Mouse (Mus musculus): Measurements from ENCODE around the gene Slc35a5.

Slc35a5 gene

GRCm38 (mm10) chr16:45158522-45159388 lies at the start of gene Slc35a5, which contains the start of gene Atg3:
Slc35a5 (minus strand) TSS chr16:45158706.
Atg3 (plus strand) TSS chr16:45158785.
- DNase-seq, result peak; percentile 100

- DNase-seq, result no peak
These were observed 46.6 kb upstream of the Slc35a5 start for GRCm38 (mm10) chr16:45204859-45205670.

- DNase-seq, result no peak
These were observed 45.9 kb upstream of the Slc35a5 start for GRCm38 (mm10) chr16:45204438-45204837.

DNA sequence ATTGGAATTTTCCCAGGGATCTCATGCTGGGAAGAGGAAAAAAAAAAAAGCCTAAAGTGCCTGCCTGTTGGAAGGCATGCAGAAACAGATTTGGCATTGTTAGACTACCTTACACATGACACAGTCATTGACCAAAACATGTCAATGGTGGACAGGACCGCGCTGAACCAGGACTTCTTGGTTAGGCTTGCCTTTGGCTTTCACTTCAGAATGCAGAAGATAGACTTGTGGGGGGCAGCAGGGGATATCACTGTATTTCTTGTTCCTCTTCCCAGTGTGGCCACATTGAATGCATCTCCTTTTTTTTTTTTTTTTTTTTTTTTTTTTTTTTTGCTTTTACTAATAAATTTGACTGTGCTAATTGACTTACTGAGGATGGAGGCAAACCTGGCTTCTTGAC lies 42.9 kb upstream of the Slc35a5 start:
- no peak for DNase-seq

DNA sequence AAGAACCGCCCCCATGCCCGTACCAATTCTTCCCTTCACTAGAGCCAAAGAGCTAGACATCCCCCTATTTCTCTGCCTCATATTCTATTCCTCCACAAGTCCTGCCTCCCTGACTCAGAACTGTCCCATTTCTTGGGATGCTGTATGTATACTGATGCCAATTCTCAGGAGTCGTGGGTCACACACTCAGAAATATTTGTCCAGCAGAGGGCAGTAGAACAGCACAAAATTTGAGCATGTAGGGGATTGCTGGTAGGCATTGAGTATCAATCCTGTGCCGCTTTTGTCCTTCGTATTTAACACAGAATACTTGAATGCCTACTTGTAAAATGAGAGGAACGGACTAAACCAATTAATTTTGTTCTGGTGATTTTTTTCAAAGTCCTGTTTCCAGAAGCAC lies 38.3 kb upstream of the Slc35a5 start:
- DNase-seq, result peak; percentile 89

DNA sequence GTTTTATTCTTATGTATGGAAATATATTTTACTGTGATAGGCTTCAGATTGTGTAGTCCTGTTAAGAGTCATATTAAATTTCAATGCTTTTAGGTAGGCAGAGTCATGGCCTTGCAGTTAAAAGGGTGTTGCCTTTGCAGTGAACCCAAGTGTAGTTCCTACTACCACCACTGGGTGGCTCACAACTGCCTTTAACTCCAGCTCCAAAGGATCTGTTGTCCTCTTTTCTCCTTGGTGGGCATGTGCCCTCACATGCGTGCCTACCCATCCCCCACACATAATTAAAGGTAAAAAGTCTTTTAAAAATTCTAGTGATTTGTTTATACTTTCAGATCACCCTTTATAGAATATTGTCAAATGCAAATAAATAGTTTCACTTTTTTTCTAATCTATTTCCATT lies 34.1 kb upstream of the Slc35a5 start:
- peak; percentile 82 for DNase-seq

GRCm38 (mm10) chr16:45181824-45182223 lies 23.3 kb upstream of the Slc35a5 start:
- no peak for DNase-seq

DNA sequence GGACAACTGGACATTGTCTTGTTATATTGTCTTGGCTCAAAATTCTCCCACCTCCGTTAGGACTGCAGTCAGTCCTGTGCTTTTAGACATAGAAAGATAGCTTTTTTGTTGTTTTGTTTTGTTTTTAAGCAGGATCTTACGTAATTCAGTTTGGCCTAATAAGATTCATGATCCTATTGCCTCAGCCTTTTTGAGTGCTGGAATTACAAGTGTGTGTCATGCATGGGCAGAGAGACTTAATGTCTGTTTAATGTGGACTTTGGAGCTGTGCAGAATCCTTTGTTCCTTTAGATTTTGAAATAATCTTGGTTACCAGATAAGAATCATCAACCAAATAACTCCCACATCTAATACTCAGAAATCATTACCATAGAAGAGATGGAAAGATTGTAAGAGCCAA lies 20.0 kb upstream of the Slc35a5 start:
- no peak for DNase-seq

DNA sequence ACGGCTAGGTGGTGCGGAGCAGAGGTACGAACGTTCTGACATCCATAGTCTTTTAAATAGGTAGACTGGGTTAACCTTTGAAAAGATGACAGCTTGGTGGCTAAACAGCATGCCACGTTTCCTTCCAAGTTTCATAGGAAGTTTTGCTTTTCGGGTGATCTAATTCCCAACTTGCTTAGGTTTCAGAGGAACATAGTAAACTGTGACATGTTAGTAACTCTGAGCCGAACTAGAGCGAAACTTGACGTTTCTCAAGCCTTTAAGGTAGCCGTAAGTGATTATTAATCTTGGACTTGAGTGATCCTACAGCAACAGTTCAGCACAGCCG lies 847 bp upstream of the Slc35a5 start:
- no peak for DNase-seq

GRCm38 (mm10) chr16:45158136-45158521 lies 377 bp downstream of the Slc35a5 start:
- DNase-seq, result peak; percentile 86

DNA sequence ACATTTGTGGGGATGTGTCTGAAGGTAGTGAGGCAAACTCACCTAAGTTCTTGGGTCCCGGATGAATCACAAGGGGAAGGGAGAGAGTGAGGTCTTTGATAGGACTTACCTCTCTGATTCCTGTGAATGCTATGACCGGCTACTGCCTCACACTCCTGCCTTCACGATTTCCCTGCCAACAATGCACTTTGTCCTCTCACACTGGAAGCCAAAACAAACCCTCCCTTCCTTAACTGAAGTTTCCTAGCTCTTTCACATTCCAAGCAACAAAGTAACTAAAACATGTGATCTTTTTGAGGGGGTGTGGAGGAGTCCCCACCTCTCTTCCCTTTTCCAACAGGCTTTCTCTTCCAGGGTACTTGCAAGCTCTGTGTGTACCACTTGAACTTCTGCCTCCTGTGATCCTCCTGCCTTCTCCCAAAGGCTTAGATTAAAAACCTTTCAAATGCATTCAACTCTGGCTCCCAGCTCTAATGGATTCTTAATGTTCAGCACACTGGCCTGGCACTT lies 3.7 kb downstream of the Slc35a5 start:
- DNase-seq, result no peak

- DNase-seq, result no peak
These were observed 9.9 kb downstream of the Slc35a5 start for GRCm38 (mm10) chr16:45148488-45149082.

DNA sequence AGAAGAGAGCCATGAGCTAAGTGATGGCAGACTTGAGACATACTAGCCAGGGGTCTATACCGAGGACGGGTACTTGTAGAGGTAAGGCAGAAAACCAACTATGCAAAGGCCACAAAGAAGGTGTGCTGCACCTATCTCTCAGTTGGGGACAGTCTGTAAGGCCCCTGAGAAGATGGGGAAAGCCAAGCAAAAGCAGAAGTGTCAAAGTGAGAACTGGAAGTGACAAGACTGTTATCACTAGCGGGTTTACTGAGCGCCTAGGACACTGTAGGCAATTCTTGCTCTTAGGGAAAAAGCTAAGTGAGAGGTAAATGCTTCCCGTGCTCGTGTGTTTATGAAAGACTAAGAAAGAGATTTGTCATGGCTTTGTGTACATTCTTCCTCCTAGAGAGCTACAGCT lies 13.4 kb downstream of the Slc35a5 start:
- no peak for DNase-seq

- no peak for DNase-seq
These were observed 15.9 kb downstream of the Slc35a5 start for GRCm38 (mm10) chr16:45142565-45142964.

DNA sequence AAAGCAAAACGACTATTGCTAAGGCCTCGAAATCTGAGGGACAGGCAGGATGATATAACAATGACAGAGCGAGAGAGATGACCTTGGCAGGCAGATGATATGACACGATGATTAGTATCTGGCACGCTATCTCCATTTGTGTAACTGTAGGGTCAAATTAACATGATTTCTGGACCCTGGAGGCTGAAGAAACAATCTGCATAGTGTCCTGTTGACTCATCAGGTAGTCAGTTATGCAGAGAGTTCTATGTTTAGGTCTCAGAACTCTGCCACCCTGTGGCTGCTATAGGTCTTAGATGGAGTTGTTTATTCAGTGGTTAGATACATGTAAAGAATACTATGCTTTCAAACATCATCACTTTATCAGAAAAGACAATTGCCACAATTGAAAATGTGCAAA lies 16.8 kb downstream of the Slc35a5 start:
- no peak for DNase-seq

GRCm38 (mm10) chr16:45127936-45128710 lies 30.4 kb downstream of the Slc35a5 start:
- no peak for DNase-seq

DNA sequence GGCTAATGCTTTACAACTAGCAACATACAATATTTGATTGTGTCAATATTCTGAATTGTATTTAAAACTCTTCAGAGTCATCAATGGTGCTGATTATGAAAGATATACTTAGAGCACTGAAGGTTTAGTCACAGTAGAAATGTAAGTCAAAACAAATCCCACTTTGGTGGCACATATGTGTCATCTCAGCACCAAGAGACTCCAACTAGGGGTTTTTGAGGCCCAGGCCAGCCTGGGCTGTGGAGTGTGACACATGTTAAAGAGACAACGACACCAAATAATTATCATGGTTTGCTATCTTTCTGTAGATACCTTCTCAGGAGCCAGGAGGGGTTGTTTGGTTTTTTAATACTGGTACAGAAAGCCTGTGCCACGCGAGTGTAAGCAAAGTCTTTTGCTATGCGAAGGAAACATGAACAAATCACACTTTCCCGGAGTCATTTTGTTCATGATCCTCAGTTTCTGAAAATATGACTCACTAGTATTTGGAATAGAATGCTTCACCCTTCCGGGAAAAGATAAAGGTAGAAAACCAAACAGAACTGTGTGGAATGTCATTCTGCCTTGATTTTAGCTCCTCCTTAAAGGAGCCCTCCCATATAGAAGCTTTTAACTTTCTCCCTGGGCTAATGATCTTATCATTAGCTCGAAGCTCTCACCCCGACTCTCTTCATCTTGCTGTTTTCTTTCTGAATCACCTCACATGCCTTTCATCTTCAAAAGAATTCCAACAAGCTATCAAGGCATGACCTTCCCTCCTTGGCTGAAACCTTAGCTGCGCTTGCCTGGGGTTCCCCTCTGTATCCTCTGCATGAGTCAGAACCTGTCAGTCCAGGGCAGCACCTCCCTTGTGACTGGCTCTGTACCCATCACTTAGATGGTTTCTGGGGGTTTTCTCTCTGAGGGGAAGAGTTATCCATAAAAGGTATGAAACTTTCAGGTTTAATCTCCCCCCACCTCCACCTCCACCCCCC lies 34.0 kb downstream of the Slc35a5 start:
- no peak for DNase-seq

- DNase-seq, result no peak
These were observed 35.9 kb downstream of the Slc35a5 start for GRCm38 (mm10) chr16:45122571-45122970.

DNA sequence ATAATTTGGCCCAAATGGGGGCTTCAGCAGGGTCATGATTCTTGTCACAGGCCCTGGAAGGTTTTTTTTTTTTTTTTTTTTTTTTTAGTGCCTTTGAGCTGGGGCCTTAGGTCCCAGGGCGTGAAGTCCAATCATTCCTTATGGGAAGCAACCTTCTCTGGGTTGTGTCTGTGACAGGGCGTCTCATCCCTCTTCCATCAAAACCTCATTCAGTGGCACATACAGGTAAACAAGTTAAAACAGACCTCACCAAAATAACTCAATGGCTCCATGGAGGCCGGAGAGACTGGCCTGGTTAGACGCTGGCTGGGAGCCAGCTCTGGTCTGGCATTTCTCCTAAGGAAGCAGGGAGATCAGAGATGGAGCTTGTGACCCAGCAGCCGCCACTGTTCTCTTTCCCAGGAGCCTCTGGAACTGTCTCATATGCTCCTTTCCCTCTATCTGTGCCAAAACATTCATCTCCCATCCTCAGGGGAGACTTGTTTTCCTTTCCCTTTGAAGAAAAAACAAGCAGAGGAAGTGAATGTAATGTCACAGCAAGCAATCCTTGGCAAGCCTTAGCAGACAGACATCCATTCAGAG lies 37.6 kb downstream of the Slc35a5 start:
- no peak for DNase-seq

- no peak for DNase-seq
These were observed 39.7 kb downstream of the Slc35a5 start for GRCm38 (mm10) chr16:45118760-45119159.

- DNase-seq, result no peak
These were observed 41.3 kb downstream of the Slc35a5 start for GRCm38 (mm10) chr16:45117200-45117599.

Data from embryo, embryonic 11 days (tissue).